Mouse (Mus musculus): ENCODE data around the gene Glce.

Gene Glce

DNA sequence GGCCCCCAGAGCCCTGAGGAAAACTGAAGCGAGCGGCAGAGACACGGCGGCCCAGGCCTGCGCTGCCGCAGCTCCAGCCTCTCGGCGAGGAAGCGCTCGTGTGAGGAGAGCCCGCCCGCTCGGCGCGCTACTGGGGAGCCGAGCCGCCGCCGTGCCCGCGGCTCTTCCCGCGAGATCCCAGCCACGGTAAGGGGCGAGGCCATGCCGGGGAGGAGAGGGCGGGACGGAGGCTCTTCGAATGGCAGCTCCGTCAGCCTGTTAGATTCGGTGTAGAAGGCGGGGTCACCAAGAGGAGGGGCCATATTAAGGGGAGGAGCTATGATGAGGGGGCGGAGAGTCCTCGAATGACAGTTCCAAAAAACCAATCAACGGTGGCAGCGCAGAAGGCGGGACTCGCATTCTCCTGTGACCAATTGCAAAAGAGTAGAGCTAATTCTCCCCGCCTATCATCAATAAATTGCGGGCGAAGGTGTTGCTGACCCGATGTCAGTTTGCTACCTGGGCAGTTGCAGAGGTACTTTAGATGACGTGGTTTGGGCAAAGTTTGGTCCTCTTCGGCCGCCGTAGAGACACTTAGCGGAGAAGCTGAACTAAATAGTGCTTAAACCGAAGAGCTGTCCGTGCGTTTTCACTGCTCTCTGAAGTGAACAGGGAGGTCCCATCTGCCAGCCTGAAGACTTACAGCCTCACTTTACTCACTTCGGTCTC is at the start of gene Glce:
Glce (minus strand) TSS at position 148 of the 708 bp plus-strand sequence.
- in situ Hi-C loops (cut with MseI, MboI), result no loop called here

DNA sequence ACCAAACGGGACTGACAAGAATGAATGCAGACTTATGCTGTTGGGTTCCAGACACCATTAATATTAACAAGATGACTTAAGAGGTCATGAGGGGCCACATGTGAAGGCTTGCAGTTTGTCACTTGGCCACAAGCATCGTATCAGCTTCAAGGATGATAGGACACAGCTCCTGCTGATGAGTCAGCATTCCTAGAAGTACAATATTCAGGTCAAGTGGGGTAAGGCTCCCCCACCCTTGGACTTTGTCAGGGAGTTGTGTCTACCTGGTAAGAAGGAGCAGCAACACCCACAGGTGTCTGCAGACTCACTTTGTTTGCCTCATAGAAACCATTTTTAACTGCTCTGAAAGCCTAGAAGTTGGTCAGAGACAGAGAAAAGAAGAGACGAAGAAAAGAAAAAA is 49.8 kb upstream of the Glce start:
- in situ Hi-C loops (cut with MseI, MboI), result no loop called here

DNA sequence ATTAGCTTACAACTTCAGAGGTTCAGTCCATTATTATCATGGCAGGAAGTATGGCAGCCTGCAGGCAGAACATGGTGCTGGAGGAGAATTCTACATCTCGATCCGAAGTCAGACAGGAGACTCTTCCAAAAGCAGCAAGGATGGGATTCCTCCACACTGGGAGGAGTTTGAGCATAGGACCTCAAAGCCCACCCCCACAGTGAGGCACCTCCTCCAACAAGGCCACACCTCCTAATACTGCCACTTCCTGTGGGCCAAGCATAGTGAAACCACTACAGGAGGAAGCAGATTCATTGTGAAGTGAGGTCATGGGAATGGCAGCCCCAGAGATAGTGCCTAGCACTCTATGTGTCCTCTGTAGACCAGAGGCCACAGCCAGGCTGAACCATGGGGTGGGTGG is 48.5 kb upstream of the Glce start:
- in situ Hi-C loops (cut with MseI, MboI), result no loop called here

DNA sequence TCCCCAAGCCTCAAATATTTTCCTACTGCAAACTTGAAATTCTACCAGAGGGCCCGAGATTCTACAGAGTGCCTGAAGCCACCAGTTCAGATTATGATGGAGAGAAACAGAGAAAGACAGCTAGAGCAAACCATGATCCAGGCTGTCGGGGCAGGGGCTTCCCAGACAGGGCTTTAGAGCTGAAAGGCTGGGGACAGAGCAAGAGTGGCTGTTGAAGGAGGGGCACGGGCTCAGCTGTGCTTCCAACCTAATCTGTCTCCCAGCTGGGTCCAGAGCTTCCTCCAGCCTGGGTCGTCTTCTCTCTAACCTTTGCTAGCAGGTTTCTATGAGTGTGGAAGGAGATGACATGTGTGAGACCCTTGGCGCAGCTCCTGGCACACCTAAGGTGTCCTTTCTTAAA is 44.2 kb upstream of the Glce start:
- in situ Hi-C loops (cut with MseI, MboI), result no loop called here

DNA sequence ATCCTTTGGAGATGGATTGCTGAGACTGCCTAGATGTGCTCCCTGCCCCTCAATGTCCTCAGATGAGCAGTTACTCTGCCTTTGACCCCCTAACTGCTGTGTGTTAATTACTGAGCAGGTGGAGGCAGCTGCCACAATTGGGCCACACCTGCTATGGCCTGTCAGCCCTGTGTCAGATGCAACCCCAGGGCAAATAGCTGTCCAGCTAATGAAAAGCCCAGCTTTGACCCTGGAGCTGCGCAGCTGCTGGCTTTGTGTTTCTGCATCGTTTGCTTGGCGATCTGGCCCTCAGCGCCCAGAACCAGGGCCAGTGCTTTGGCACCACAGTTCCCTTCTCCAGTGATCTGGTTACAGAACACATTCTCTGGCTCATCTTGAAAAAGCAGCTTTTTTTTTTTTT is 43.7 kb upstream of the Glce start:
- in situ Hi-C loops (cut with MseI, MboI), result no loop called here

DNA sequence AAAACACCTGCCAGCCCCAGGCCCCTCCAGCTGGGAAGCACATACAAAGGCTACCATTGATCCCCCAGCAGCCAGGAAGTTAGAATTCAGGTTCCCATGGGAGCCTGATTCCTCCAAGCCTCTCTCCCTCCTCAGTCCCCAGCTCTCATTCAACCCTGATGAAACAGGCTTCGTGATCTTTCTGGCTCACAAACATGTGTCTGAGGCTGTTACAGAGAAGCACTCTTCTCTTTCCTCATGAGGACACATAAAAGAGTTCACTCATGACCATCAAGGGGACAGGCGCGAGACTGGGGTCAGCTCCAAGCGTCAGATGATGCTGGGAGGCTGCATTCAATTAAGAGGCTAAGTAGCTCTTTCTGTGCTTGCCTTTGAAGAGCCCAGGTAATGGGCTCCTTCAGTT is 40.4 kb upstream of the Glce start:
- in situ Hi-C loops (cut with MseI, MboI), result no loop called here

DNA sequence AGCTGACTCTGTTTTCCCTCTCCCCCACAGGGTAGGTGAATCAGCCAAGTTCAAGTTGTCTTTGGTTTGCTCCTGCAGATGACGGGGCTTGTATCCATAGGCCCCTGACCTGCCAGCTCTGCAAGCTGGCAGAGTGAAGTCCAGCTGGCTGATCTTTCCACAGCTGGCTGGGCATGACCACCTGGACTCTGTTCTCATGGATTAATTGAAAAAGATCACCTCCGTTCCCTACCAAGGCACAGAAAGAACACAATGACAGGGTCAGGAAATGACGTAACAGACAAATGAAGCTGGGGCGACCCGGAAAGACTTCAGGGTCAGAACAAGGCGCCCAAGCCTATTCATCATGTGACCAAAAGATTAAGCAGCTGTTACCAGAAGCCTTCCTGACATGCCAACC is 38.3 kb upstream of the Glce start:
- in situ Hi-C loops (cut with MseI, MboI), result no loop called here

DNA sequence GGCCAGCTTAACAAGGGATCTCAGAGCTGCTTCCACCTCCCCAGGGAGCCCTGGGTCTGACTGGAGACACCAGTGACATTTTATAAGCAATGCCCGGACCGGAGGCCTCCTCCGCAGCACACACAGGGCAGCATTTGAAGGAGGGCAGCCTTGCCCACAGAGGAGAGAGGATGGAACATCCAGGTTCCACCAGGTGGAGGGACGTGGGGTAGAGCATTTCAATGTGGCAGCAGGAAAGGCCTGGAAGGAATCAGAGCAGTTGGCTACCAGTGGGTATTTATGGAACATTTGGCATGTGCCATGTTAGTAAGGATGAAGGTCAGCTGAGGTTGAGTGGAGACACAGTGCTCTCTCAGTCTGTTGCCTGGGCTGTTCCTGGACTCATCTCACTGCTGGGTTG is 36.3 kb upstream of the Glce start:
- in situ Hi-C loops (cut with MseI, MboI), result no loop called here

DNA sequence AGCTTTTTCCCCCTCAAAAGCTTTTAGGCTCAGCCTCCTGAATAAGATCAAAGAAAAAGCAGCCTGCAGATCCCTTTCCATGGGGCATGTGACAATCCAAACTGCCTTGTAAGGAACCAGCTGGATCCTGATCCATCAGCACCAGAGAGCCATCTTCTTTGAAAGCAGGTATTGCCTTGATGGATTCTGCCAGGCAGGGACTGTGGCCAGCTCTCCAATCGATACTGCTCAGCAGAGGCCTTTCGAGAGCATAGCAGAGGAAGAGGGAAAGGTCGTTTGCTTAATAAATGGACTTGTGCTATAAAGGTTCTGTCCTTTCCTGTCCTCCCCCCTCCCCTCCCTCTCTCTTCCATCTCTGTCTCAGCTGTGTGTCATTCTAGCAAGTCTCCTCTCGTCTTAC is 33.4 kb upstream of the Glce start:
- in situ Hi-C loops (cut with MseI, MboI), result no loop called here

DNA sequence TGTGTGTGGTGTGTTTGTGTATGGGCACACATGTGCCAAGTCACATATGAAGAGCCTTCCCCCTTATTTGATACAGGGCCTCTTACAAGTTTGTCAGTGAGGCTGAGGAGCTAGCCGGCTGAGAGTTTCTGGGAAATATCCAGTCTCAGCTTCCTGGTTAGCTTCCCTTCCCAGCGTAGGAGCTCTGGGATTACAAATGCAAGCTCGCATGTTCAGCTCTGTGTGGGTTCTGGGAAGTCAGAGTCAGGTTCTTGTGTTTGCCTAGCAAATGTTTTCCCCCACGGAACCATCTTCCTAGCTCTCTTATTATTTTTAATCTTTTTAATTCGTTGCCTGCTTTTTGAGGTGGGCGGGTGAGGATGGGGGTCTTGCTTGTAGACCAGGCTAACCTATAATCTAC is 32.9 kb upstream of the Glce start:
- in situ Hi-C loops (cut with MseI, MboI), result no loop called here

DNA sequence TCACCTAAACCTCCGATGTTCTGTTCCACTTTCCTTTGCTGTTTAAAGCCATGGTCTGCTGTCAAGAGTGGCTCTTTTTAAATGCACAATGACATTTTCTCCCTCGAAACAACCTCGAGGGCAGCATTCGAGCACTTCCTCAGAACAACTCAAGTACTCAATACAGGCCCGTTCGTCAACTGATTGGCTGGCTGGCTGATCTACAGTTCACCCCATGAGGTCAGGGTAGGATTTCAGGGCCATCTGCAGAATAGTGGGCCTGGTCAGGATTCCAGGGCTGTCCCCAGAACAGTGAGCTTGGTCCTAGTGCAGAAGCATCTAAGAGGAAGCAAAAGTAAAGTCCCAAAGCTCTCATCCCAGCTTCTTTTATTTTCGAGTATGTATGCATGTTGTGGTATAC is 32.5 kb upstream of the Glce start:
- in situ Hi-C loops (cut with MseI, MboI), result no loop called here

DNA sequence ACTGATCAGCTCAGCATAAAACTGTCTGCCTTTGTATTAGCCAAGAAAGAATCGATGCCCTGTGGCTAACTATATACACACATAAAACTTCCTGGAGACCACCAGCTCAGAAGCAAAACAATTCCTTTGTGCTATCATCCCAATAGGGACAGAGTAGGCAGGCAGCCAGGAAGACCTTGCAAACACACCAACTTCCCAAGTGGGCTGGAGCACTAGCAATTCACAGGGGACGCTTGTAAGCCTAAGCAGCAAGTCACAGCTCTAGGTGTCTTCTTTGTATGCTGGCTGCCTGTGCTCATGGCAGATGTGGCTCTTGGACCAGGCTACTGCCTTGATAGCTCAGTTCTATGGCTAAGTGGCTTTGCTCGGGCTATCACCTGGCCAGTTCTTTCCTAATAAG is 32.1 kb upstream of the Glce start:
- in situ Hi-C loops (cut with MseI, MboI), result no loop called here

DNA sequence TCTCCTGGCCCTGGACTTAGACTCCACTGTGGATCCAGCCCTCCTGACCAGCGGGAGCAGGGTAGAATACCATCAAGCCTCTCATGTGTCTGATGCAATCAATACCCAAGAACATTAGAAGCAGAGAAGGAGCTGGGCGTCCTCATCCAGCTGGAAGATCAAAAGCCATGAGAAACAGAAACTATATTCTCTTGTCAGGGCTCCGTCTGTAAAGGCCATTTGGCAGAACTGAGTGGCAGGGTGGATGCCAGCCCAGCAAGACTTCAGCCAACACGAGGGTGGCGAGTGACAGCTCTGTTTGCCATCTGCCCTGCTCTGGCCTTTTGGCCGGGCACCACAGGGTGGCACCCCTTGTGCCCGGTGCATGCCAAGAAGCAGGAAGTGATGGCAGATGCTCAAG is 30.8 kb upstream of the Glce start:
- in situ Hi-C loops (cut with MseI, MboI), result no loop called here

DNA sequence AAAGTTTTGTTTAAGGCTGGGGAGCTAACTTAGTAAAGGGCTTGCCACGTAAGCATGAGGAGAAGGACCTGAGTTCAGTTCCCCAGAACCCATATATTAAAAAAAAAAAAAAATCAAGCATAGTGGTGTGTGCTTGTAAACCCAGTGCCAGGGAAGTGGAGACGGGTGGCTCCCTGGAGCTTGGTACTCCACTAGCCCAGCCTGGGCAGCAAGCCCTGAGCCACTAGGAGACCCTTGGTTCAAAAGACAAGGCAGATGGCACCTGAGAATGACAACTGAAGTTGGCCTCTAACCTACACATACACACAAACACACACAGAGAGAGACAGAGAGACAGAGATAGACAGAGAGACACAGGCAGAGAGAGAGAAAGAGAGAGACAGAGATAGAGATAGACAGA is 30.1 kb upstream of the Glce start:
- in situ Hi-C loops (cut with MseI, MboI), result no loop called here

DNA sequence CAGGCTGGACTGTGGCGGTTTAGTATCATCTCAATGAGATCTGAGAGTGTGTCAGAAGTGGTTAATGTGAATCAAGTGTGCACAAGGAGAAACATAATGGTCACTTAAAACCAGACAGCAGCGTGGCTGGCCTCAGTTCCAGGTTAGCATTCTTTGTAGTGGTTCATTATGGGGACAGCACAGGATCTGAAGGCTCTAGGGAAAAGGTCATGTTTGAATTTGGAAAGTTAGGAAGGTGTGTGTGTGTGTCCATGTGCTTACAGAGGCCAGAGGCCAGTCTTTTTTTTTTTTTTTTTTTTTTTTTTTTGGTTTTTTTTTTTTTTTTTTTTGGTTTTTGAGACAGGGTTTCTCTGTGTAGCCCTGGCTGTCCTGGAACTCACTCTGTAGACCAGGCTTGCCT is 22.7 kb upstream of the Glce start:
- in situ Hi-C loops (cut with MseI, MboI), result no loop called here

DNA sequence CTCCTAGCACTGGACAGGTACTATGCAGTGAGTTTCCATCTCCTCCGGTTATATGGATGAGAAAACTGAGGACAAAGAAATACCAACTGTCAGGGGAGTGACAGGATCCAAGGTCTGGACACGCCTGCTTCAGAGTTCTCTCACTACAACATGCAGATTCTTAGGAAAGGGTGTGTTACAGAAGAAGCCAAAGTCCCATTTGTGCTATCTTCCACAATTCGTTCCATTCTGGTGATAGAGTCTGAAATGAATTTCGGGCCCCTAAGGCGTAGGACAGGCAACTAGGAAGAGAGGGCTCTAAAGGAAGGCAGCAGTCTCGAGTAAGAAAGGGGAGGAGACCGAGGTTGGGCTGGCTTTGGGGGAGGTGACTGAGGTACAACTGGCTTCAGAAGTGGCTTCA is 21.0 kb upstream of the Glce start:
- in situ Hi-C loops (cut with MseI, MboI), result no loop called here

DNA sequence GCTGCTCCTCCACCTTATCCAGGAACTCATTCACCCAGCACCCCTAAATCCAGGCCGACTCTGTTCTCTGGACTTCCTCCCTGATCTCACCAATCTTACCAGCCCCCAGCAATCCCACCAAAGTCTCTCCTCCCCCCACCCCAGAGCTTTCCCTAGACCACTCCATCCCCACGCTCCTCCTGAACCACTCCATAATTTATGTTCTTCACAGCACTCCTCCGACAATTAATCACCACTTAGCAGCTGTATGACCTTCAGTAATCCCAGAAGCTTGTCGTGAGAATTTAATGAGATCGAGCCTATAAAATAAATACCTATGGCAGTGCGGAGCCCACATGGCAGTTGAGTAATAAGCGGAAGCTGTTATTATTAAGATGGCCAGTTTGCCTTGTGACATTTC is 16.6 kb upstream of the Glce start:
- in situ Hi-C loops (cut with MseI, MboI), result no loop called here

DNA sequence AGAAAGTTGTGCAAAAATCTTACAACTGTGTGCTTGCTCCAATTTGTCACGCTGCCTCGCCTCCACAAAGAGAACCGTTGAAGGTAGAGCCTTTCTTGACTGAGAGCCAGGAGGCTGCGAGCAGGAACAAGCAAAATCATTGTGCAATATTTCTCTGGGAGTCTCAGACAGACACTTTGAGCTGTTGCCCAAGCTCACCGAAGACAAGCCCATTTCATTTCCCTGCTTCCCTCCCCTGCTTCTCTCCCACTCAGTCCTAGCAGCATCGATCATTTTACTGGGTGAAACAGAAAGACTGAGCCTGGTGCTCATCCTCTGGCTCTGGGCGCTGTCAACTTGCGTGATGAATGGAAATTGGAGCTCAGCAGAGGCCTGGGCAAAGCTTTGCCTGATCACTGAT is 14.8 kb upstream of the Glce start:
- in situ Hi-C loops (cut with MseI, MboI), result no loop called here

DNA sequence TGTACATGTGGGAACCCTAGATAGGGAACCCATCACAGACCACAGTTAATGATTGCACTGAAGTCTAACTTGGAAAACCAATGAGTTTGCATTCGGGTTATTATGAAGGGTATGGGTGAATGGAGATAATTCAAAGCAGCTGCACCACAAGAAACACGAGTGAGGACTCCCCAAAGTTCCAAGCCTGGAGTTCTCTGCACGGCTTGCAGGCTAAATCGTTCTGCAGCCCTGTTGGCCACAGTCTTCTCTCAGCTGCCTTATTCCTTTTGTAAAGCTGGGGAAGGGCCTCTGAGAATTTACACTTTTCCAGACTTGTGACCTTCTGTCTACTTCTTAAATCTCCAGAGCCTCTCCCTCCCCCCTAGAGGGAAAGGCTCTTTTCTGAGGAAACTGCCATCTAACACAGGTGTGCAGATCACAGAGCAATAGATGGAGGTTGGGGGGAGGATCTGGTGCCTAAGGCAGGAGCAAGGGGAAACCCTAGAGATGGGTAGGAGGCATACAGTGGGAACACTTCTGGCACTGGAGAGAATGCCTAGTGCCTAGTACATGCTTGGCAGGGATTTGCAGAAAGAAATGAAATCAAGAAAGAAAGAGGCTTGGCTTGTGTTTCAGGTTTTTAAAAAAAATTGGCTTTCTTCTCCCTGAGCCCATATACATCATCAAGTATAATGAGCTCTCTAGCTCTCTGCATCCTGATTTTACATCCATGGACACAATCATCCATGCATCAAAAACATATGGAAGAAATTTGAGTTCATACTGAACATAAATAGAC is 9.7 kb upstream of the Glce start:
- in situ Hi-C loops (cut with MseI, MboI), result no loop called here

DNA sequence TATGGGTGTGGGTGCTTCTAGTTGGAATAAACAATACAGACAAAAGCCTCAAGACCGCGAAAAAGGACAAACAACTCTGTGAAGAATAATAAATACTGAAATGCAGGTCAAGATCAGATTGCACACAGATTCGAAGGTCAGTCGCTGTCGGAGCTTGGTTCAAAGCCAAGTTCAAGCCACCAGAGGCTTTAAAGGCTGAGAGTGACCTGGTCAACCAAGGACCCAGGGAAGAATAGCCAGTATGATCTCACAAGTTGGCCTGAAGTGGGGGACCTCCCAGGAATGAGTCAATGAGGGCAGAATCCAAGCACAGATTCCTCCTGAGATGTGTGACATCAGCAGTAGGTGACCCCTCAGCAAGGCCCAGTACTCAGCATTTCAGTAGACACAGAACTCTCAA is 8.3 kb upstream of the Glce start:
- in situ Hi-C loops (cut with MseI, MboI), result no loop called here

DNA sequence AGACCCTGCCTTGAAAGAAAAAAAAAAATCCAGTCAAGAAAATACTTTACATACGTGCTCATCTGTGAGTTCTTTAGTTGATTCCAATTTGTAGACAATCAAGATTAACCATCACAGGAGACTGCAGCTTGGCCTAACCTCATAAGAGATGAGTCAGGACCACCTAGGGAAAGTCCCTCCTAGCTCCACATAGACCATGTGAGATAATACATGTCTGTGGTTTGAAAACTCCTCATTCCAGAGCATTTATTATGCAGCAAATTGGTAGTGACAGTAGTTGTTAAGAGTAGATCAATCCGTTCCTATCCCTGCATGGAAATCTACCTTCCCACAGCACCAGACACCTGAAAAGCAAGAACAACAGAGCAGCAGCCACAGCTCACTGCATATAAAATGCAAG is 5.6 kb upstream of the Glce start:
- in situ Hi-C loops (cut with MseI, MboI), result no loop called here

DNA sequence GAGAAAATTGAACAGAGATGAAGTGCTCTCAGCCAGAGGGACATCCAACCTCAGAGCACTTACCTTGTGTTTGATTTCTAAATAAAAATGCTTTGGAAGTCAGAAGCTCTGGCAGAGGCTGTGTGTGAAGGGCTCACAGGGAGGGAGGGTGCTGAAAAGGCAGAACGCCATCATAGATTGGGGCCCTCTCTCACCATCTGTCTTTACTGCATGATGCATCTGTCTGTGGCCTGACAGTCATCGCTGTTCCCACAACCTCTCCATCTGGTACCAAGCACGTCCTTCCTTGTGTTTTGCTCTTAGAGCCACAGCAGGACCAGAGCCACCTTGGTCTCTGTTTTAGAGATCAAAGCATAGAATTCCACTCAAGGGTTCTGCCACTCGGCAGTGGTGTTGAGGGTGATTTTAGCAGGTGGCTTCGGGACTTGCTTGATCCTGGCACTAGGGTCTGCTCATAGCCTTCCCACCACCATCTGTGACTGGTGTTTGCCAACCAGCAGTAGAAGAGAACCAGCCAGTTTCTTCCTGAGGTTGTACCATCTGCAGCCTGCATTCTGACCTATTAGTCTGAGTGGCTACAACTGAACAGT is 3.6 kb upstream of the Glce start:
- in situ Hi-C loops (cut with MseI, MboI), result no loop called here

DNA sequence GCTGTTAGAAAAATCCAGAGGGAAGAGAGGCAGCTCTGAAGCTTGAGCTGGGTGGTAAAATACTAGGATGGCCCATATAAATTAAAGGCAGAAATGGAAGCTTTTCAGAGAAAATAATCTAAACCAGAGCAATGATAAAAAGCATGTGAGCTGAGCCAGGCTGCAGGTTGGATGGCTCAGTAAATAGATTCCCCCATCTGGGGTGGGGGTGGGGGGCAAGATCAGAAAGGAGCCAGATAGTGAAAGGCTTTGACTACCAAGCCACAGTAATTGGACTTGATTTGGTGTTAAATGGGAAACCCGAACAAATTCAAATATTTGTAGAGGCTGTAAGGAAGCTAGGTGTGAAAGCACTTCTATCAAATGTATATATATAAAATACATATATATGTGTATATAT is 1.8 kb upstream of the Glce start:
- in situ Hi-C loops (cut with MseI, MboI), result no loop called here
